Mouse (Mus musculus): Measurements from ENCODE around the gene Megf11. TPM values are rescaled to one million over a fixed set of nuclear protein-coding genes. Genes with fewer than 3 reads are reported as not detected.
"Not testable (repeated sequence)": the region's sequence is repeated elsewhere in the genome, so short reads cannot be mapped to it uniquely, and the experiment has no call there.

Megf11 gene
- polyA plus RNA-seq, 1 experiment from 2014 or later: 0.96 TPM

- no peaks in the 10 kb centered on the region for H3K9me3 ChIP-seq
- H3K4me1 ChIP-seq: peaks cover 13% of the 10 kb centered on the region; the same call in 1 of the 2 replicates
- 85% methylated on average over 5 of the region's 5 CpGs for WGBS
- H3K27ac ChIP-seq (replicated peaks): no peak overlapping the region
- H3K27me3 ChIP-seq (replicated peaks; ENCODE audit: low read depth, poor library complexity, severe bottlenecking): no peaks in the 10 kb centered on the region
- DNase-seq (ENCODE audit: low spot score): no peak
- H3K4me3 ChIP-seq: no peak overlapping the region
- H3K36me3 ChIP-seq (replicated peaks): no peaks in the 10 kb centered on the region
Measured at GRCm38 (mm10) chr9:64656613-64657012, 271.2 kb downstream of the Megf11 start.

- Histone ChIP-seq H3K27ac (replicated peaks) (no peak overlapping the region), H3K36me3 (replicated peaks) (no peaks in the 10 kb centered on the region), H3K4me3 (no peak overlapping the region), H3K9me3 (no peaks in the 10 kb centered on the region), H3K27me3 (replicated peaks; ENCODE audit: low read depth, poor library complexity, severe bottlenecking) (no peaks in the 10 kb centered on the region), H3K4me1 (peaks cover 18% of the 10 kb centered on the region)
- no peak for DNase-seq (ENCODE audit: low spot score)
- WGBS: 79% methylated on average over 7 of the region's 7 CpGs
Measured at GRCm38 (mm10) chr9:64660222-64660621, 274.8 kb downstream of the Megf11 start.

GRCm38 (mm10) chr9:64664612-64665011 is 279.2 kb downstream of the Megf11 start:
- DNase-seq (ENCODE audit: low spot score): peak; percentile 46
- 5% methylated on average over 1 of the region's 1 CpGs for WGBS
- Histone ChIP-seq H3K4me3 (no peak overlapping the region), H3K4me1 (peaks cover 30% of the 10 kb centered on the region), H3K9me3 (no peaks in the 10 kb centered on the region), H3K27ac (replicated peaks) (no peak overlapping the region), H3K36me3 (replicated peaks) (no peaks in the 10 kb centered on the region), H3K27me3 (replicated peaks; ENCODE audit: low read depth, poor library complexity, severe bottlenecking) (0 out of 2 replicates have a peak, but pooled peaks cover 3% of the 10 kb centered on the region)

- Histone ChIP-seq H3K9me3 (no peaks in the 10 kb centered on the region), H3K27me3 (replicated peaks; ENCODE audit: low read depth, poor library complexity, severe bottlenecking) (0 out of 2 replicates have a peak, but pooled peaks cover 3% of the 10 kb centered on the region), H3K4me3 (no peak overlapping the region), H3K4me1 (peaks cover 32% of the 10 kb centered on the region), H3K36me3 (replicated peaks) (no peaks in the 10 kb centered on the region), H3K27ac (replicated peaks) (no peak overlapping the region)
- WGBS: 29% methylated on average over 4 of the region's 4 CpGs
- DNase-seq (ENCODE audit: low spot score): peak; percentile 74
Measured at GRCm38 (mm10) chr9:64666549-64666948, 281.1 kb downstream of the Megf11 start.

- WGBS: 14% methylated on average over 5 of the region's 5 CpGs
- DNase-seq (ENCODE audit: low spot score): peak; percentile 62
- 0 out of 2 replicates have a peak, but pooled peaks cover 3% of the 10 kb centered on the region for H3K27me3 ChIP-seq (replicated peaks; ENCODE audit: low read depth, poor library complexity, severe bottlenecking)
- H3K4me3 ChIP-seq: no peak overlapping the region
- no peaks in the 10 kb centered on the region for H3K36me3 ChIP-seq (replicated peaks)
- peaks cover 40% of the 10 kb centered on the region for H3K4me1 ChIP-seq
- H3K27ac ChIP-seq (replicated peaks): no peak overlapping the region
- no peaks in the 10 kb centered on the region for H3K9me3 ChIP-seq
Measured at GRCm38 (mm10) chr9:64667513-64667912, 282.1 kb downstream of the Megf11 start.

- no peaks in the 10 kb centered on the region for H3K9me3 ChIP-seq
- peaks cover 44% of the 10 kb centered on the region for H3K4me1 ChIP-seq
- H3K4me3 ChIP-seq: no peak overlapping the region
- H3K27ac ChIP-seq (replicated peaks): no peak overlapping the region
- 0 out of 2 replicates have a peak, but pooled peaks cover 3% of the 10 kb centered on the region for H3K27me3 ChIP-seq (replicated peaks; ENCODE audit: low read depth, poor library complexity, severe bottlenecking)
- H3K36me3 ChIP-seq (replicated peaks): no peaks in the 10 kb centered on the region
- DNase-seq (ENCODE audit: low spot score): no peak
- 66% methylated on average over 2 of the region's 2 CpGs for WGBS
Measured at GRCm38 (mm10) chr9:64668001-64668400, 282.6 kb downstream of the Megf11 start.

- not testable (repeated sequence) for H3K27ac ChIP-seq (replicated peaks); H3K27me3 ChIP-seq (replicated peaks; ENCODE audit: low read depth, poor library complexity, severe bottlenecking); H3K4me3 ChIP-seq; H3K36me3 ChIP-seq (replicated peaks); H3K9me3 ChIP-seq
- DNase-seq (ENCODE audit: low spot score): peak; percentile 51
- WGBS: 28% methylated on average over 10 of the region's 11 CpGs
- H3K4me1 ChIP-seq: peaks cover 34% of the 10 kb centered on the region
Measured at GRCm38 (mm10) chr9:64671341-64672319, 286.2 kb downstream of the Megf11 start.

- H3K27me3 ChIP-seq (replicated peaks; ENCODE audit: low read depth, poor library complexity, severe bottlenecking): no peaks in the 10 kb centered on the region
- DNase-seq (ENCODE audit: low spot score): no peak
- no peaks in the 10 kb centered on the region for H3K36me3 ChIP-seq (replicated peaks)
- no peak overlapping the region for H3K27ac ChIP-seq (replicated peaks)
- H3K4me1 ChIP-seq: peaks cover 15% of the 10 kb centered on the region
- H3K4me3 ChIP-seq: no peak overlapping the region
- no peaks in the 10 kb centered on the region for H3K9me3 ChIP-seq
- WGBS: 72% methylated on average over 13 of the region's 13 CpGs
Measured at GRCm38 (mm10) chr9:64687122-64688014, 301.9 kb downstream of the Megf11 start.

GRCm38 (mm10) chr9:64688015-64688394 is 302.6 kb downstream of the Megf11 start:
- no peaks in the 10 kb centered on the region for H3K9me3 ChIP-seq
- no peak overlapping the region for H3K4me3 ChIP-seq
- no peaks in the 10 kb centered on the region for H3K36me3 ChIP-seq (replicated peaks)
- 65% methylated on average over 1 of the region's 1 CpGs for WGBS
- peaks cover 15% of the 10 kb centered on the region for H3K4me1 ChIP-seq
- no peaks in the 10 kb centered on the region for H3K27me3 ChIP-seq (replicated peaks; ENCODE audit: low read depth, poor library complexity, severe bottlenecking)
- DNase-seq (ENCODE audit: low spot score): no peak
- no peak overlapping the region for H3K27ac ChIP-seq (replicated peaks)

- Histone ChIP-seq H3K4me3 (no peak overlapping the region), H3K36me3 (replicated peaks) (peaks cover 19% of the 10 kb centered on the region), H3K27ac (replicated peaks) (no peak overlapping the region), H3K27me3 (replicated peaks; ENCODE audit: low read depth, poor library complexity, severe bottlenecking) (no peaks in the 10 kb centered on the region), H3K4me1 (peaks cover 15% of the 10 kb centered on the region), H3K9me3 (no peaks in the 10 kb centered on the region)
- 89% methylated on average over 2 of the region's 2 CpGs for WGBS
- no peak for DNase-seq (ENCODE audit: low spot score)
Measured at GRCm38 (mm10) chr9:64690771-64691170, 305.3 kb downstream of the Megf11 start.

GRCm38 (mm10) chr9:64691176-64691575 is 305.8 kb downstream of the Megf11 start:
- no peaks in the 10 kb centered on the region for H3K27me3 ChIP-seq (replicated peaks; ENCODE audit: low read depth, poor library complexity, severe bottlenecking)
- DNase-seq (ENCODE audit: low spot score): peak; percentile 67
- H3K36me3 ChIP-seq (replicated peaks): peaks cover 19% of the 10 kb centered on the region
- H3K27ac ChIP-seq (replicated peaks): no peak overlapping the region
- H3K9me3 ChIP-seq: no peaks in the 10 kb centered on the region
- peaks cover 15% of the 10 kb centered on the region for H3K4me1 ChIP-seq
- H3K4me3 ChIP-seq: no peak overlapping the region
- 2% methylated on average over 7 of the region's 7 CpGs for WGBS

- Histone ChIP-seq H3K27me3 (replicated peaks; ENCODE audit: low read depth, poor library complexity, severe bottlenecking) (no peaks in the 10 kb centered on the region), H3K9me3 (no peaks in the 10 kb centered on the region), H3K4me1 (peaks cover 10% of the 10 kb centered on the region), H3K4me3 (no peak overlapping the region), H3K36me3 (replicated peaks) (peaks cover 26% of the 10 kb centered on the region), H3K27ac (replicated peaks) (no peak overlapping the region)
- WGBS: 76% methylated on average over 2 of the region's 2 CpGs
- DNase-seq (ENCODE audit: low spot score): no peak
Measured at GRCm38 (mm10) chr9:64693094-64693493, 307.7 kb downstream of the Megf11 start.
